ENCODE assay signal across 9 mouse cellular contexts in genomic region chr16:23223166-23223870, GRCm38 (mm10). TPM values are rescaled to one million over a fixed set of nuclear protein-coding genes. Genes with fewer than 3 reads are reported as not detected.
DNase-seq lines count a peak whose midpoint lies in the region; ATAC-seq and TF ChIP-seq lines count a peak whose summit lies in the region.
"Had no signal": no experiment of that assay in that cellular context is flagged by ENCODE, and none has a peak within 500 bp of the region (broad histone marks: within the 10 kb centered on the region; RNA-seq: fewer than 3 reads in every experiment).

No protein-coding gene starts in this region.

- peak; percentile 69 for DNase-seq in kidney, postnatal 0 days (ENCODE audit: low spot score)
- no peak for DNase-seq in kidney, adult 8-10 months
- peak; percentile 26 for DNase-seq in NIH3T3 (ENCODE audit: low read depth)
- DNase-seq in midbrain, postnatal 0 days (ENCODE audit: low spot score), result peak; percentile 35
- no peak for DNase-seq in embryo, embryonic 10 days (ENCODE audit: low spot score)
- no peak for DNase-seq in ovary, postnatal 10 days (ENCODE audit: low spot score)
- DNase-seq in gastrocnemius, adult 18-20 months (ENCODE audit: low spot score), result no peak

- H3K27me3 ChIP-seq in kidney, postnatal 0 days (ENCODE audit: insufficient read depth, low read length), result no peaks in the 10 kb centered on the region
- H3K27me3 ChIP-seq in embryonic facial prominence, embryonic 15.5 days, result no peaks in the 10 kb centered on the region
- H3K27me3 ChIP-seq in midbrain, postnatal 0 days (ENCODE audit: insufficient read depth, low read length), result no peaks in the 10 kb centered on the region

- H3K9ac ChIP-seq in kidney, postnatal 0 days (ENCODE audit: low read depth, low read length), result no peak overlapping the region
- H3K9ac ChIP-seq in embryonic facial prominence, embryonic 15.5 days, result no peak overlapping the region
- no peak overlapping the region; the same call in 1 of the 2 replicates for H3K9ac ChIP-seq in midbrain, postnatal 0 days (replicated peaks; ENCODE audit: low read length, poor library complexity, severe bottlenecking)
- H3K9ac ChIP-seq: liver, embryonic 15.5 days had no signal

- no peaks in the 10 kb centered on the region for H3K9me3 ChIP-seq in kidney, postnatal 0 days (replicated peaks; ENCODE audit: low read length)
- no peaks in the 10 kb centered on the region for H3K9me3 ChIP-seq in embryonic facial prominence, embryonic 15.5 days (replicated peaks)
- H3K9me3 ChIP-seq in midbrain, postnatal 0 days (ENCODE audit: low read length), result no peaks in the 10 kb centered on the region
- H3K9me3 ChIP-seq: liver, embryonic 15.5 days had no signal

- no peak overlapping the region for H3K4me3 ChIP-seq in kidney, postnatal 0 days (replicated peaks; ENCODE audit: low read depth, low read length)
- H3K4me3 ChIP-seq in embryonic facial prominence, embryonic 15.5 days (replicated peaks), result no peak overlapping the region
- H3K4me3 ChIP-seq in midbrain, postnatal 0 days (ENCODE audit: low read depth, low read length), result peak overlapping the region; percentile 12; the same call in 1 of the 2 replicates
- H3K4me3 ChIP-seq: liver, embryonic 15.5 days had no signal

- WGBS in kidney, postnatal 0 days, result 66% methylated on average over 12 of the region's 12 CpGs
- WGBS in embryonic facial prominence, embryonic 15.5 days, result 73% methylated on average over 12 of the region's 12 CpGs
- 74% methylated on average over 12 of the region's 12 CpGs for WGBS in midbrain, postnatal 0 days

- no peaks in the 10 kb centered on the region for H3K36me3 ChIP-seq in kidney, postnatal 0 days (ENCODE audit: insufficient read depth, low read length)
- no peaks in the 10 kb centered on the region for H3K36me3 ChIP-seq in embryonic facial prominence, embryonic 15.5 days
- H3K36me3 ChIP-seq in midbrain, postnatal 0 days (ENCODE audit: insufficient read depth, low read length), result no peaks in the 10 kb centered on the region
- H3K36me3 ChIP-seq: liver, embryonic 15.5 days had no signal

- H3K4me2 ChIP-seq in kidney, postnatal 0 days (ENCODE audit: low read length), result no peak overlapping the region
- H3K4me2 ChIP-seq in embryonic facial prominence, embryonic 15.5 days (replicated peaks), result peak overlapping the region; percentile 96
- peak overlapping the region; percentile 91 for H3K4me2 ChIP-seq in midbrain, postnatal 0 days (ENCODE audit: low read depth, low read length, poor library complexity, severe bottlenecking)

- H3K27ac ChIP-seq in kidney, postnatal 0 days, result no peak overlapping the region
- no peak overlapping the region for H3K27ac ChIP-seq in embryonic facial prominence, embryonic 15.5 days (replicated peaks)
- no peak overlapping the region for H3K27ac ChIP-seq in midbrain, postnatal 0 days (ENCODE audit: low read depth, low read length)
- H3K27ac ChIP-seq: liver, embryonic 15.5 days had no signal

- no peak for ATAC-seq in kidney, postnatal 0 days (replicated peaks; ENCODE audit: low FRiP score, low read depth)
- ATAC-seq in embryonic facial prominence, embryonic 15.5 days (ENCODE audit: insufficient number of reproducible peaks, low FRiP score, low TSS enrichment, low read depth), result no peak
- no peak for ATAC-seq in midbrain, postnatal 0 days (ENCODE audit: low FRiP score)

- TF ChIP-seq CTCF in kidney, postnatal 0 days (IDR thresholded peaks at IDR 0.05; ENCODE audit: low read depth), result no peak
- no peak for TF ChIP-seq CTCF in midbrain, postnatal 0 days (IDR thresholded peaks at IDR 0.05)

- peaks cover 12% of the 10 kb centered on the region; the same call in 1 of the 2 replicates for H3K4me1 ChIP-seq in kidney, postnatal 0 days (replicated peaks; ENCODE audit: insufficient read depth, low read length)
- peaks cover 29% of the 10 kb centered on the region for H3K4me1 ChIP-seq in embryonic facial prominence, embryonic 15.5 days
- H3K4me1 ChIP-seq in midbrain, postnatal 0 days (ENCODE audit: insufficient read depth, low read length), result no peaks in the 10 kb centered on the region; the same call in 1 of the 2 replicates

RNA-seq across cellular contexts. Expression of gene St6gal1, which starts 1.2 kb away (rescaled TPM):
- 24.5 and 28.6 TPM in 2 replicates for polyA plus RNA-seq in kidney, postnatal 0 days (2015; fragmentation: Nextera tagmentation; extraction: Ambion mirVana)
- 13.5 and 16.5 TPM in 2 replicates for polyA plus RNA-seq in embryonic facial prominence, embryonic 15.5 days (2015; fragmentation: Nextera tagmentation; extraction: Ambion mirVana)
- 17.7 and 20.6 TPM in 2 replicates for total RNA-seq in midbrain, postnatal 0 days (2014; rRNA removed)
- polyA plus RNA-seq in midbrain, postnatal 0 days (2015; fragmentation: Nextera tagmentation; extraction: Ambion mirVana), result 8.5 and 12.0 TPM in 2 replicates
- total RNA-seq in gastrocnemius, adult 18-20 months (2021), result 1 to 10 TPM; 3.6 to 4.7 TPM

Comparison
In these comparisons a context has a peak if more than half of its experiments do, and no peak if none do; other contexts are left out.
1. DNase-seq: peak in kidney, postnatal 0 days (single experiment), NIH3T3 (single experiment) and midbrain, postnatal 0 days (single experiment); none in kidney, adult 8-10 months (0 of 2), embryo, embryonic 10 days (single experiment), ovary, postnatal 10 days (single experiment) and gastrocnemius, adult 18-20 months (single experiment).